Mouse (Mus musculus) testis, adult 2 months (tissue): ENCODE measurements at regions not wholly inside any gene's neighbourhood (a gene's known extent, or its start where the extent isn't known, plus 50 kb on each side); places are given as distances from the start of the nearest gene placed in this dataset.

Experiments
- H3K27ac ChIP-seq: fragments of 200-500 bp; 2 replicates; pipeline ENCODE4 v1.5.1; 2012; ENCODE audit warnings: low read depth, low read length; ENCODE audit not compliant: control insufficient read depth, insufficient read depth
- H3K27me3 ChIP-seq: fragments of 200-500 bp; 2 replicates; pipeline ENCODE4 v1.6.1; 2012; ENCODE audit warnings: mild to moderate bottlenecking, low read length, moderate library complexity; ENCODE audit not compliant: control insufficient read depth, insufficient read depth
- H3K36me3 ChIP-seq: fragments of 200-500 bp; 2 replicates; pipeline ENCODE4 v1.6.1; 2012; ENCODE audit warnings: mild to moderate bottlenecking, low read length; ENCODE audit not compliant: control insufficient read depth, insufficient read depth
- H3K4me1 ChIP-seq: fragments of 200-500 bp; 2 replicates; pipeline ENCODE4 v1.6.1; 2012; ENCODE audit warnings: low read length; ENCODE audit not compliant: control insufficient read depth, insufficient read depth
- H3K4me3 ChIP-seq: fragments of 200-500 bp; 2 replicates; pipeline ENCODE4 v1.5.1; 2012; ENCODE audit warnings: low read depth, mild to moderate bottlenecking, low read length, moderate library complexity, mixed read lengths; ENCODE audit not compliant: control insufficient read depth
- CTCF ChIP-seq: fragments of 200-500 bp; IDR thresholded peaks from 2 replicates; pipeline ENCODE4 v1.5.1; 2012; ENCODE audit warnings: low read depth, mild to moderate bottlenecking, inconsistent platforms, low read length, moderate library complexity; ENCODE audit not compliant: control insufficient read depth, insufficient read depth, insufficient replicate concordance
- POLR2A ChIP-seq: fragments of 200-500 bp; IDR thresholded peaks from 2 replicates; pipeline ENCODE4 v1.6.1; 2012; ENCODE audit warnings: low read depth, mild to moderate bottlenecking, inconsistent platforms, low read length, moderate library complexity; ENCODE audit not compliant: control insufficient read depth

DNA sequence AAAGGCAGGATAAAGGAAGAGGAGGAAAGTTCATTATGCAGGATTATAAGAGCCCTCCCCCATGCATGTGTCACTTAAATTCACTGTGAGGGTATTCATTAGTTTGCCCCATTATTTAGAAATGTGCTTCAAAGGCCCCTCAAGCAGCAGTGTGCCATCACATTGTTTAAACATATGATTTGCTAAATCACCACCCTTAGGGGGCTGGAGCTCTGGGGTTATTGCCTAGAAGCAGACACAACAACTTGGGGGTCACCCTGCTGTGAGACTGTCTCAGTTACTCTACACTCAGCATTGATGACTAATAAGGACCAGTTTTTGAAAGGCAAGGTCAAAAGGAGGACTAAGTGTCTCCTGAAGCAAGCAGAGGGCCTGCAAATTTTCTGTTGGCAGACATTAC is 285.4 kb upstream of the Plxna2 start:
- H3K36me3 ChIP-seq, result no peaks in the 10 kb centered on the region
- H3K27me3 ChIP-seq, result no peaks in the 10 kb centered on the region
- H3K4me3 ChIP-seq, result no peak overlapping the region
- H3K27ac ChIP-seq, result no peak overlapping the region
- TF ChIP-seq CTCF, result no peak
- TF ChIP-seq POLR2A, result no peak
- no peaks in the 10 kb centered on the region for H3K4me1 ChIP-seq

DNA sequence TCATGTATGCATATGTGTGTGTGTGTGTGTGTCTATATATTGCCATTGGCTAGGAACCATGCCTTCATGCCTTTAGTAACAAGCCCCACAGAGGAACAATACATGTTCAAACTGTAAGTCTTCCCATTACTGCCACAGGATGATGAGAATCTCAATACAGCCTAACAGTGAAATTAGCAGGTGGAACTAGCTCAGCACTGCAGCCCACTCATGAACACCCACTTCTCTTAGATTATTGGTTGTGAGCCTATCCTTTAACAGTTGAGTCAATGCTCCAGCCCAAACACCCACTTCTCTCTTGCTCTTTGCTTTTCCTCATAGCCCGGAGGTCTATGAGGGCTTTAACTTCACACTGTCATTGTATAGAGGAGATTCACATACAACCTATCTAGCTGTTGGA is 287.5 kb upstream of the Plxna2 start:
- H3K27ac ChIP-seq, result no peak overlapping the region
- H3K4me1 ChIP-seq, result no peaks in the 10 kb centered on the region
- no peaks in the 10 kb centered on the region for H3K36me3 ChIP-seq
- no peaks in the 10 kb centered on the region for H3K27me3 ChIP-seq
- H3K4me3 ChIP-seq, result no peak overlapping the region
- no peak for TF ChIP-seq CTCF
- no peak for TF ChIP-seq POLR2A

DNA sequence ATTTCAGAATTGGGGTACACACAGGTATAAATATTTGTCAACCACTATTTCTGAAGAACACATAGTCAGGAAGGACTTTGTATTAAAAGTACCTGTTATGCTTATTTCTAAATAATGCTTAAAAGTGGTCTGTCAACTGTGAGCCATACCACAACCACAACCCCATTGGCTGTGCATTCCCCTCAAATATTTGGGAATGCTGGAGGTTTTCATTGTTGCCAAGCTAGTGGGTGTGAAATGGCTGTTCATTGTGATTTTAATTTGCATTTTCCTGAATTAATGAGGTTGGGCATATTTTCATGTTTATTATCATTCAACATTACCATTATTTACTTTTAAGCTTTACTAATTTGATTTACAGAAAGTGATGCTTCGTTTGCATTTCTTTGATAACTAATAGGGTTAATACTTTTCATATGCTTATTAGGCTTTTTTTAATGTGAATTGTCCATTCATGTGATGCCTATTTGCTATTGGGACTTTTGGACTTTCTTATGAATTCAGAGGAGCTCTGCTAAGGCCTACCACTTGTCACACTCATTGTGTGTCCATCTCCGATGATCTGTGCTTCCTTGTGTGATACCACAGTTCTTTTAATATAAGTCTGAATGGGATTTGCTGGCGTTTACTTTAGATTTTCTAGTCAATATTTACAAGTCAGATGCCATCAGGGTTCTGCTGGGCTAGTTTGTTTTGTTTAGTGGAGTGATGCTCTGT is 297.5 kb upstream of the Plxna2 start:
- Histone ChIP-seq H3K4me1 (no peaks in the 10 kb centered on the region), H3K4me3 (no peak overlapping the region), H3K27me3 (no peaks in the 10 kb centered on the region), H3K36me3 (no peaks in the 10 kb centered on the region), H3K27ac (no peak overlapping the region)
- TF ChIP-seq CTCF, result no peak
- no peak for TF ChIP-seq POLR2A

DNA sequence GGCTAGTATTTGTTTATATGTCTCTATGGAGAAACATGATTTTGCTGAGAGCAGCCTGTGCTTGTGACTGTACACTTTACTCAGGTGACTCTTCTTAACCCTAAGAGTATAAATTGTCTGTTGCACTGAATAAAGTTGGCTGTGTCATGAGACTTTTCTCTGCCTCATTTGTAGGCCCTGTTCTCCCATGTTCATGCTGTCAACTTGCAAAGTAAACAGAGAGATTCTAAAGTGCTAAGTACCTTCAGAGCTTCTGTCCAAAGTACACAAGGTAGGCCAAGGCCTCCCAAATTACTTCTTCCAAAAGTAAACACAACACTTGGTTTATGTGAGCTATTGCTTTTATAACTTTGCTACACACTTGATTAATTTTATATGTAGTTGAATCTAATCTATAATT is 299.7 kb upstream of the Plxna2 start:
- H3K27ac ChIP-seq, result no peak overlapping the region
- H3K36me3 ChIP-seq, result no peaks in the 10 kb centered on the region
- H3K4me1 ChIP-seq, result no peaks in the 10 kb centered on the region
- H3K27me3 ChIP-seq, result no peaks in the 10 kb centered on the region
- H3K4me3 ChIP-seq, result no peak overlapping the region
- no peak for TF ChIP-seq CTCF
- no peak for TF ChIP-seq POLR2A

DNA sequence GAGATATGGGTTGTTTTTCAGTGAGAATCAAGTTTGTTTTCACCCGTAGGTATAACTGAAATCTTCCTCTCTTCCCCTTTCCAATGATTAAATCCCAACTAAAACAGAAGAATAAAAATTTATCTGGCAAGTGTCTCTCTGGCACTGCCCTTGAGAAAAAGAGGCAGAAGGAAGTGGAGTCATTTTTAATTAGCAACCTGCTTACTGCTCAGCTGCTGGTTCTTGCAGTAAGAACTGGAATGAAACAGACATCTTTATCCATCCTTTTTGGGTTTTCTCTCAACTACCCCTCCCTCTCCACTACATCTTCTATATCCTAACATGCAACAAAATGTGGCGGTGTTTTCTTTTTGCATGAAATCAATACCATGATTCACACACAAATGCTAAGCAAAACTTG is 302.4 kb upstream of the Plxna2 start:
- H3K27me3 ChIP-seq, result no peaks in the 10 kb centered on the region
- no peak overlapping the region for H3K27ac ChIP-seq
- H3K4me3 ChIP-seq, result no peak overlapping the region
- H3K36me3 ChIP-seq, result no peaks in the 10 kb centered on the region
- H3K4me1 ChIP-seq, result no peaks in the 10 kb centered on the region
- TF ChIP-seq CTCF (no peak), POLR2A (no peak)

DNA sequence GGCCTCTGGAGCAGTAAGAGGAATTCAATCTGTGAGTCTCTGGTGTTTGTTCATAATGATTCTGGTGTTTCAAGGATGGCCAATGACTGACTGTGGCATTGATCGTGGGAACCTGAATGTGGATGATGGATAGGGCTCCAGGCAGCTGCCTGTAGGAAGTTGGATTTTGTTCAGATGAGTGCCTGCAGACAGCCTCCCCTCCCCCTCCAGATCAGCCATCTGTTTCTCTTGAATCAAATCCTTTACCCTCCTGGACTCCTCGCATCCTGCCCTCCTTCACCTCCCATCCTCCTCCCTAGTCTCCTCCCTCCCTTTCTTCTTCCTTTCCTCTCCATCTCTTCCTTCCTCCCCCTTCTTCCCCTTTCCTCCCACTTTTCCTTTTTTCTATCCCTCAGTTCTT is 307.6 kb upstream of the Plxna2 start:
- H3K27ac ChIP-seq, result no peak overlapping the region
- no peak for TF ChIP-seq POLR2A
- no peak for TF ChIP-seq CTCF

DNA sequence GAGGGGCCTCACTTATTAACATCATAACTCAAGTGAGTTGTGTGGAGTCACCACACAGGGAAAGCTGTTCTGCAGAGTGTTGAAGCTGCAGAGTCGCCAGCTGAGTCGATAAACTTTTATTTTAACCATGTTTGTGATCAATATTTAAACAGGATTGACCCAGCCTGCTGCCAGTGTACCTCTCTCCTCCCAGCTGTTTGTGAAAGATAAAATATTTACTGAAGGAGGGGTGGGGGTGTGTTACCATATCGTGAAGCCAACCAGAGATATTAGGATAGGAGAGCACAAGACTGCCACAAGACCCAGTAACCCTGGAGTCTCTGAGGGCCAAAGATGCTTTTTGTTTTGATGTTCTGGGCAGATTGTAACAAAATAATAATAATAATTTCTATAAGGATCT is 309.4 kb upstream of the Plxna2 start:
- Histone ChIP-seq H3K36me3 (no peaks in the 10 kb centered on the region), H3K27me3 (no peaks in the 10 kb centered on the region), H3K27ac (no peak overlapping the region), H3K4me3 (no peak overlapping the region), H3K4me1 (no peaks in the 10 kb centered on the region)
- no peak for TF ChIP-seq POLR2A
- TF ChIP-seq CTCF, result no peak

More for the DNA sequence above, 307.6 kb upstream of the Plxna2 start:
- Histone ChIP-seq H3K4me1 (no peaks in the 10 kb centered on the region), H3K4me3 (no peak overlapping the region), H3K36me3 (no peaks in the 10 kb centered on the region), H3K27me3 (no peaks in the 10 kb centered on the region)

DNA sequence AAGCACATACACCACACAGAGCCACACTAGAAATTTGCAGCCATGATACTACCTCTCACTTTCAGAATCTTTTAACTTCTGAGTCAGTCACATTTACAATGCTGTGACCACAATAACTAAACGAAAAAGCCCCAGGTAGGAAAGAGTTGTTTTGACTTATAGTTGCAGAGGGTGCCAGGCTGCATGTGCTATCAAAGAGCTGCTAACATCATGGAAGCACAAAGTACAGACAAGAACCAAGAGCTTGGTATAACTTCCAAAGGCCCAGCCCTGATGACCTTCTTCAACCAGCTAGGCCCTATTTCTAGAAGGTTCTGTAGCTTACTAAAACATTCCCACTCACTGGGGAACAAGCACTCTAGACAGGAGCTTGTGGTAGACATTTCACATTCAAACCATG is 314.1 kb upstream of the Plxna2 start:
- no peak overlapping the region for H3K4me3 ChIP-seq
- H3K36me3 ChIP-seq, result no peaks in the 10 kb centered on the region
- H3K27ac ChIP-seq, result no peak overlapping the region
- no peaks in the 10 kb centered on the region for H3K27me3 ChIP-seq
- TF ChIP-seq POLR2A (no peak), CTCF (no peak)
- no peaks in the 10 kb centered on the region for H3K4me1 ChIP-seq
